Mouse (Mus musculus): ENCODE measurements around the gene Il13.

GRCm38 (mm10) chr11:53682170-53682569, 47.7 kb upstream of the Il13 start:
- no peak for TF ChIP-seq POLR2A (IDR thresholded peaks at IDR 0.05; ENCODE audit: borderline replicate concordance, extremely low read depth, low read depth, low read length)
- TF ChIP-seq CTCF (IDR thresholded peaks at IDR 0.05; ENCODE audit: insufficient read depth, low read length), result no peak
